Mouse (Mus musculus): ENCODE measurements around the gene Thsd7b.

DNA sequence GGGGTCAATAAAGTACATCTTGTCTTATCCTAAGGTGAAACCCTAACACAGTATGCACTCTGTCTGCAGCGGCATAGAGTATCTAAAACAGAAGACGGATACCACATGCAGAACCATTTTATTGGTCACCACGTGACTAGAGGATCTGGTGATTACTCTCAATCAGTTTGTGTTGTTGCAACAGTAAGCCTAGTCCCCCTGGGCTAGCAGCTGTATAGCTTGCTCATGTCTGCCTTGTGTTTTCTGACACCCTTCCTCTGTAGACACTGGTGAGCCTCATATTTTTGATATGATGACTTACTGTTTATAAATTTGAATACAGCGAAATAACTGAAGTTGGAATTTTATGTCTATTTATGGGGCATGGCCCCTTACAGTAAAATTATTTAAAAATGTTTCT is 306.9 kb downstream of the Thsd7b start:
- no peak for TF ChIP-seq CTCF (IDR thresholded peaks at IDR 0.05; ENCODE audit: borderline replicate concordance, insufficient read depth, low read length)
- TF ChIP-seq POLR2A (IDR thresholded peaks at IDR 0.05; ENCODE audit: low read depth, low read length): no peak

All from embryonic fibroblast, embryonic 13.5 days (primary cell).